Mouse (Mus musculus) heart, postnatal 36 days (tissue): Measurements from ENCODE around the gene Gm26938. TPM values are rescaled to one million over a fixed set of nuclear protein-coding genes. Genes with fewer than 3 reads are reported as not detected.

Experiments
- DNase-seq, 2 experiments: peaks; one replicate each; pipeline ENCODE4 v3.0.0; 2021 to 2022
- intact Hi-C: fragments of 180-260 bp; cut with DNase I; formaldehyde crosslinking; loops from one replicate; pipeline ENCODE4 v1.15.1; 2025
- total RNA-seq, 2 experiments: library from RNA; stranded (reverse); gene quantifications; 2 replicates each; pipeline ENCODE4 v1.2.3; 2021

Gene Gm26938
- total RNA-seq, 2 experiments from 2014 or later: not detected

GRCm38 (mm10) chr5:139797473-139798167 lies 28.6 kb downstream of the Gm26938 start:
- intact Hi-C loops: loop anchor here (10.0 kb wide), 1 partner anchor 393 kb away; the partner anchor contains the start of gene C130050O18Rik

GRCm38 (mm10) chr5:139796900-139797299 lies 29.3 kb downstream of the Gm26938 start:
- DNase-seq: peak; percentile 86 to 90
- intact Hi-C loops: loop anchor here (10.0 kb wide), 1 partner anchor 392 kb away; the partner anchor contains the start of gene C130050O18Rik

More at GRCm38 (mm10) chr5:139797473-139798167, 28.6 kb downstream of the Gm26938 start:
- DNase-seq: peak; percentile 92 to 93

- peak in 1 of 2 experiments; percentile 37 for DNase-seq
- intact Hi-C loops: loop anchor here (10.0 kb wide), 1 partner anchor 391 kb away; the partner anchor contains the start of gene C130050O18Rik
These were observed 30.1 kb downstream of the Gm26938 start for GRCm38 (mm10) chr5:139796001-139796620.

- DNase-seq: peak; percentile 54 to 68
- intact Hi-C loops: loop anchor here (10.0 kb wide), 1 partner anchor 390 kb away; the partner anchor contains the start of gene C130050O18Rik
These were observed 31.3 kb downstream of the Gm26938 start for GRCm38 (mm10) chr5:139794938-139795337.

- intact Hi-C loops: loop anchor here (10.0 kb wide), 1 partner anchor 389 kb away; the partner anchor contains the start of gene C130050O18Rik
- peak in 1 of 2 experiments; percentile 33 for DNase-seq
These were observed 32.1 kb downstream of the Gm26938 start for GRCm38 (mm10) chr5:139794137-139794536.

GRCm38 (mm10) chr5:139793338-139794089 lies 32.7 kb downstream of the Gm26938 start:
- intact Hi-C loops: loop anchor here (10.0 kb wide), 1 partner anchor 389 kb away; the partner anchor contains the start of gene C130050O18Rik
- peak; percentile 58 to 71 for DNase-seq

GRCm38 (mm10) chr5:139792966-139793337 lies 33.3 kb downstream of the Gm26938 start:
- peak in 1 of 2 experiments; percentile 46 for DNase-seq

GRCm38 (mm10) chr5:139792159-139792775 lies 33.9 kb downstream of the Gm26938 start:
- peak in 1 of 2 experiments; percentile 35 for DNase-seq

More at GRCm38 (mm10) chr5:139792966-139793337, 33.3 kb downstream of the Gm26938 start:
- intact Hi-C loops: loop anchor here (10.0 kb wide), 1 partner anchor 388 kb away; the partner anchor contains the start of gene C130050O18Rik

GRCm38 (mm10) chr5:139791227-139792158 lies 34.7 kb downstream of the Gm26938 start, which contains the start of gene Mafk:
TSS of gene Mafk (plus strand) at chr5:139791513.
- DNase-seq: peak; percentile 99
- intact Hi-C loops: loop anchor here (10.0 kb wide), 1 partner anchor 387 kb away; the partner anchor contains the start of gene C130050O18Rik

More at GRCm38 (mm10) chr5:139792159-139792775, 33.9 kb downstream of the Gm26938 start:
- intact Hi-C loops: loop anchor here (10.0 kb wide), 1 partner anchor 387 kb away; the partner anchor contains the start of gene C130050O18Rik

- intact Hi-C loops: no loop called here
- no peak for DNase-seq
These were observed 36.7 kb downstream of the Gm26938 start for GRCm38 (mm10) chr5:139789466-139789865.

GRCm38 (mm10) chr5:139781406-139781805 lies 44.8 kb downstream of the Gm26938 start:
- peak in 1 of 2 experiments; percentile 40 for DNase-seq

GRCm38 (mm10) chr5:139776966-139777365 lies 49.2 kb downstream of the Gm26938 start:
- DNase-seq: no peak
- intact Hi-C loops: loop anchor here (2.0 kb wide), 1 partner anchor 40 kb away; no protein-coding TSS in a partner anchor

More at GRCm38 (mm10) chr5:139781406-139781805, 44.8 kb downstream of the Gm26938 start:
- intact Hi-C loops: no loop called here

GRCm38 (mm10) chr5:139775216-139775926 lies 50.8 kb downstream of the Gm26938 start, which contains the start of gene Ints1:
TSS of gene Ints1 (minus strand) at chr5:139775674.
- intact Hi-C loops: loop anchor here (2.0 kb wide), 1 partner anchor 51 kb away; the partner anchor contains the start of genes Gm26938 and Psmg3
- DNase-seq: peak; percentile 93 to 96

GRCm38 (mm10) chr5:139768216-139768615 lies 58.0 kb downstream of the Gm26938 start:
- intact Hi-C loops: no loop called here
- no peak for DNase-seq

- intact Hi-C loops: no loop called here
- DNase-seq: no peak
These were observed 61.9 kb downstream of the Gm26938 start for GRCm38 (mm10) chr5:139764296-139764695.

- intact Hi-C loops: no loop called here
- DNase-seq: no peak
These were observed 68.1 kb downstream of the Gm26938 start for GRCm38 (mm10) chr5:139758096-139758495.
